Mouse (Mus musculus) neural tube, embryonic 11.5 days (tissue): ENCODE results near the gene Fam131b. TPM values are rescaled to one million over a fixed set of nuclear protein-coding genes. Genes with fewer than 3 reads are reported as not detected.

Experiments used
- polyA plus RNA-seq: library from polyadenylated mRNA; unstranded; fragments of >200 nt; fragmentation: Nextera tagmentation; extraction: Ambion mirVana; gene quantifications from 2 replicates; pipeline ENCODE4 v1.2.1, GENCODE M21; 2014

Gene Fam131b
- polyA plus RNA-seq, 1 experiment from 2014 or later: 3.4 TPM

Other genes starting within 250 kb of the Fam131b start
- not detected in 2 replicates for gene Tas2r139, start 183.7 kb downstream of the Fam131b start, polyA plus RNA-seq
- not detected in 2 replicates for gene Tas2r144, start 109.3 kb downstream of the Fam131b start, polyA plus RNA-seq
- gene Gstk1, start 78.7 kb downstream of the Fam131b start, polyA plus RNA-seq: 21.0 and 21.2 TPM in 2 replicates
- 0.27 and 0.35 TPM in 2 replicates for gene Tmem139, start 62.7 kb downstream of the Fam131b start, polyA plus RNA-seq
- gene Casp2, start 59.7 kb downstream of the Fam131b start, polyA plus RNA-seq: 69.2 and 72.0 TPM in 2 replicates
- 0.92 and 1.7 TPM in 2 replicates for gene Clcn1, start 38.0 kb downstream of the Fam131b start, polyA plus RNA-seq
- 86.3 and 87.0 TPM in 2 replicates for gene Zyx, start 25.0 kb upstream of the Fam131b start, polyA plus RNA-seq
- 0.82 and 1.1 TPM in 2 replicates for gene Epha1, start 48.6 kb upstream of the Fam131b start, polyA plus RNA-seq
- gene Tas2r143, start 75.6 kb upstream of the Fam131b start, polyA plus RNA-seq: not detected in 2 replicates
- not detected in 2 replicates for gene Tas2r135, start 80.8 kb upstream of the Fam131b start, polyA plus RNA-seq
- gene Tas2r126, start 109.9 kb upstream of the Fam131b start, polyA plus RNA-seq: not detected in 2 replicates
- not detected in 2 replicates for gene Olfr458, start 140.6 kb upstream of the Fam131b start, polyA plus RNA-seq
- gene Olfr457, start 151.7 kb upstream of the Fam131b start, polyA plus RNA-seq: not detected in 2 replicates
- not detected in 2 replicates for gene Olfr456, start 162.6 kb upstream of the Fam131b start, polyA plus RNA-seq
- gene Olfr455, start 222.9 kb upstream of the Fam131b start, polyA plus RNA-seq: not detected in 2 replicates